Mouse (Mus musculus) kidney, postnatal 0 days (tissue): ENCODE data around the gene E130311K13Rik. TPM values are rescaled to one million over a fixed set of nuclear protein-coding genes. Genes with fewer than 3 reads are reported as not detected.

Source experiments
- ATAC-seq: fragments of 200-750 bp; cut with Nextera tagmentation; replicated peaks from 2 replicates; pipeline ENCODE4 v1.8.0; 2017; ENCODE audit warnings: low read depth, moderate number of reproducible peaks, moderate TSS enrichment, moderate library complexity; ENCODE audit not compliant: low FRiP score
- DNase-seq: peaks from one replicate; pipeline ENCODE4 v3.0.0-alpha.2; 2016; ENCODE audit warnings: low spot score
- H3K27ac ChIP-seq: fragments of 300-500 bp; sonication (generic); 2 replicates; pipeline ENCODE4 v1.5.1; 2014; ENCODE audit warnings: mild to moderate bottlenecking
- H3K27me3 ChIP-seq: fragments of 300-500 bp; sonication (generic); 2 replicates; pipeline ENCODE4 v1.6.1; 2014; ENCODE audit warnings: low read length, mixed read lengths; ENCODE audit not compliant: insufficient read depth
- H3K36me3 ChIP-seq: fragments of 300-500 bp; sonication (generic); 2 replicates; pipeline ENCODE4 v1.6.1; 2014; ENCODE audit warnings: low read length, mixed read lengths; ENCODE audit not compliant: insufficient read depth
- H3K4me1 ChIP-seq: fragments of 300-500 bp; sonication (generic); replicated peaks from 2 replicates; pipeline ENCODE4 v1.6.1; 2014; ENCODE audit warnings: antibody characterized with exemption, low read length, mixed read lengths; ENCODE audit not compliant: insufficient read depth
- H3K4me2 ChIP-seq: fragments of 300-500 bp; sonication (generic); 2 replicates; pipeline ENCODE4 v1.6.1; 2014; ENCODE audit warnings: mild to moderate bottlenecking, low read length, moderate library complexity, mixed read lengths
- H3K4me3 ChIP-seq: fragments of 300-500 bp; sonication (generic); replicated peaks from 2 replicates; pipeline ENCODE4 v1.5.1; 2014; ENCODE audit warnings: low read depth, low read length
- H3K9ac ChIP-seq: fragments of 300-500 bp; sonication (generic); 2 replicates; pipeline ENCODE4 v1.6.1; 2014; ENCODE audit warnings: low read depth, low read length
- H3K9me3 ChIP-seq: fragments of 300-500 bp; sonication (generic); replicated peaks from 2 replicates; pipeline ENCODE4 v1.6.1; 2016; ENCODE audit warnings: low read length, inconsistent platforms, mixed read lengths
- CTCF ChIP-seq: IDR thresholded peaks from 2 replicates; pipeline ENCODE4 v1.5.1; 2016; ENCODE audit warnings: antibody characterized with exemption, low read depth, mild to moderate bottlenecking, moderate library complexity
- WGBS: fragments of 180-500 bp; shearing (Covaris S2); extraction: QIAGEN DNeasy Blood & Tissue Kit; methylation state at CpG from one replicate; pipeline ENCODE4 v1.1.7; 2014; 5-methylcytosine and 5-hydroxymethylcytosine counted together
- polyA plus RNA-seq: library from polyadenylated mRNA; unstranded; fragments of >200 nt; fragmentation: Nextera tagmentation; extraction: Ambion mirVana; gene quantifications from 2 replicates; pipeline ENCODE4 v1.2.1, GENCODE M21; 2015

The E130311K13Rik gene
- polyA plus RNA-seq, 1 experiment from 2014 or later, result 4.4 TPM

GRCm38 (mm10) chr3:63964100-63964921 lies 35.0 kb upstream of the E130311K13Rik start, which contains the start of gene Slc33a1:
Gene Slc33a1 (minus strand): TSS chr3:63964768.
- H3K27ac ChIP-seq, result peak within 1 kb of the TSS; percentile 95
- H3K4me1 ChIP-seq, result peaks cover 13% of the 10 kb centered on the region; the same call in 1 of the 2 replicates
- DNase-seq, result peak; percentile 98
- peak within 1 kb of the TSS; percentile 74 for H3K9ac ChIP-seq
- peak; percentile 97 for ATAC-seq
- H3K4me3 ChIP-seq, result peak within 1 kb of the TSS; percentile 87
- no peaks in the 10 kb centered on the region for H3K9me3 ChIP-seq
- no peaks in the 10 kb centered on the region for H3K27me3 ChIP-seq
- H3K4me2 ChIP-seq, result peak within 1 kb of the TSS; percentile 92
- under 1% methylated on average over 68 of the region's 69 CpGs for WGBS
- H3K36me3 ChIP-seq, result no peaks in the 10 kb centered on the region
- TF ChIP-seq CTCF, result no peak; the same call in 1 of the 2 replicates

- DNase-seq, result peak; percentile 39
- ATAC-seq, result no peak
- H3K36me3 ChIP-seq, result no peaks in the 10 kb centered on the region
- no peaks in the 10 kb centered on the region for H3K27me3 ChIP-seq
- peak overlapping the region; percentile 74 for H3K9ac ChIP-seq
- H3K4me3 ChIP-seq, result peak overlapping the region; percentile 87
- TF ChIP-seq CTCF, result no peak
- peak overlapping the region; percentile 92 for H3K4me2 ChIP-seq
- peak overlapping the region; percentile 95 for H3K27ac ChIP-seq
- H3K9me3 ChIP-seq, result no peaks in the 10 kb centered on the region
- 3% methylated on average over 25 of the region's 25 CpGs for WGBS
- peaks cover 13% of the 10 kb centered on the region; the same call in 1 of the 2 replicates for H3K4me1 ChIP-seq
Observed at GRCm38 (mm10) chr3:63963421-63964099, 34.3 kb upstream of the E130311K13Rik start.

- WGBS, result 82% methylated on average over 3 of the region's 3 CpGs
- H3K36me3 ChIP-seq, result no peaks in the 10 kb centered on the region
- H3K9me3 ChIP-seq, result no peaks in the 10 kb centered on the region
- no peak for ATAC-seq
- H3K4me2 ChIP-seq, result no peak overlapping the region
- no peak overlapping the region for H3K27ac ChIP-seq
- H3K27me3 ChIP-seq, result no peaks in the 10 kb centered on the region
- no peak overlapping the region for H3K4me3 ChIP-seq
- DNase-seq, result no peak
- TF ChIP-seq CTCF, result no peak
- no peaks in the 10 kb centered on the region for H3K4me1 ChIP-seq
- no peak overlapping the region for H3K9ac ChIP-seq
Observed at GRCm38 (mm10) chr3:63949837-63950236, 20.6 kb upstream of the E130311K13Rik start.

- no peak for TF ChIP-seq CTCF
- Histone ChIP-seq H3K27me3 (no peaks in the 10 kb centered on the region), H3K4me2 (no peak overlapping the region), H3K27ac (no peak overlapping the region), H3K36me3 (0 out of 2 replicates have a peak, but pooled peaks cover 5% of the 10 kb centered on the region), H3K9ac (no peak overlapping the region), H3K9me3 (no peaks in the 10 kb centered on the region), H3K4me1 (no peaks in the 10 kb centered on the region), H3K4me3 (no peak overlapping the region)
- 75% methylated on average over 2 of the region's 2 CpGs for WGBS
- DNase-seq (no peak), ATAC-seq (no peak)
Observed at GRCm38 (mm10) chr3:63941204-63941850, 12.1 kb upstream of the E130311K13Rik start.

GRCm38 (mm10) chr3:63938928-63939327 lies 9.7 kb upstream of the E130311K13Rik start:
- H3K9ac ChIP-seq, result no peak overlapping the region
- H3K36me3 ChIP-seq, result 0 out of 2 replicates have a peak, but pooled peaks cover 5% of the 10 kb centered on the region
- H3K27ac ChIP-seq, result no peak overlapping the region
- WGBS, result 89% methylated on average over 2 of the region's 2 CpGs
- no peak overlapping the region for H3K4me3 ChIP-seq
- no peaks in the 10 kb centered on the region for H3K27me3 ChIP-seq
- no peak overlapping the region for H3K4me2 ChIP-seq
- no peaks in the 10 kb centered on the region for H3K4me1 ChIP-seq
- no peaks in the 10 kb centered on the region for H3K9me3 ChIP-seq
- DNase-seq (no peak), ATAC-seq (no peak)
- TF ChIP-seq CTCF, result no peak

GRCm38 (mm10) chr3:63919634-63920033 lies 9.6 kb downstream of the E130311K13Rik start:
- H3K36me3 ChIP-seq, result peaks cover 12% of the 10 kb centered on the region; the same call in 1 of the 2 replicates
- peak; percentile 68 for TF ChIP-seq CTCF
- no peak overlapping the region for H3K27ac ChIP-seq
- ATAC-seq (no peak), DNase-seq (peak; percentile 20)
- H3K27me3 ChIP-seq, result no peaks in the 10 kb centered on the region
- 67% methylated on average over 3 of the region's 3 CpGs for WGBS
- no peaks in the 10 kb centered on the region for H3K4me1 ChIP-seq
- H3K9me3 ChIP-seq, result no peaks in the 10 kb centered on the region
- H3K4me3 ChIP-seq, result no peak overlapping the region
- H3K4me2 ChIP-seq, result no peak overlapping the region
- H3K9ac ChIP-seq, result no peak overlapping the region
